Mouse (Mus musculus): ENCODE results near the gene Kat2a.

GRCm38 (mm10) chr11:100709201-100709810 is 3.0 kb downstream of the Kat2a start:
- TF ChIP-seq CTCF (IDR thresholded peaks at IDR 0.05; ENCODE audit: low read depth) (no peak), EP300 (IDR thresholded peaks at IDR 0.05; ENCODE audit: low read depth) (no peak)

Measured in liver, embryonic 14.5 days (tissue).